Mouse (Mus musculus): ENCODE results near the gene Ppef2.

The Ppef2 gene

GRCm38 (mm10) chr5:92239333-92240232 lies 16.5 kb downstream of the Ppef2 start:
- DNase-seq (ENCODE audit: low read depth, low spot score), result no peak

GRCm38 (mm10) chr5:92234939-92235557 lies 21.0 kb downstream of the Ppef2 start:
- no peak for DNase-seq (ENCODE audit: low read depth, low spot score)

- no peak for DNase-seq (ENCODE audit: low read depth, low spot score)
Observed at GRCm38 (mm10) chr5:92233366-92233765, 22.7 kb downstream of the Ppef2 start.

- DNase-seq (ENCODE audit: low read depth, low spot score), result no peak
Observed at GRCm38 (mm10) chr5:92231836-92232235, 24.2 kb downstream of the Ppef2 start.

- no peak for DNase-seq (ENCODE audit: low read depth, low spot score)
Observed at GRCm38 (mm10) chr5:92230306-92230705, 25.8 kb downstream of the Ppef2 start.

- no peak for DNase-seq (ENCODE audit: low read depth, low spot score)
Observed at GRCm38 (mm10) chr5:92229514-92229913, 26.6 kb downstream of the Ppef2 start.

GRCm38 (mm10) chr5:92228776-92229175 lies 27.3 kb downstream of the Ppef2 start:
- DNase-seq (ENCODE audit: low read depth, low spot score), result no peak

- no peak for DNase-seq (ENCODE audit: low read depth, low spot score)
Observed at GRCm38 (mm10) chr5:92227782-92228181, 28.3 kb downstream of the Ppef2 start.

GRCm38 (mm10) chr5:92220287-92220902 lies 35.7 kb downstream of the Ppef2 start:
- no peak for DNase-seq (ENCODE audit: low read depth, low spot score)

GRCm38 (mm10) chr5:92219826-92220225 lies 36.3 kb downstream of the Ppef2 start:
- no peak for DNase-seq (ENCODE audit: low read depth, low spot score)

- no peak for DNase-seq (ENCODE audit: low read depth, low spot score)
Observed at GRCm38 (mm10) chr5:92218915-92219793, 36.9 kb downstream of the Ppef2 start.

- no peak for DNase-seq (ENCODE audit: low read depth, low spot score)
Observed at GRCm38 (mm10) chr5:92215308-92215707, 40.8 kb downstream of the Ppef2 start, which contains the start of gene U90926. TSS of gene U90926 (minus strand) at chr5:92215408.

GRCm38 (mm10) chr5:92212231-92212630 lies 43.8 kb downstream of the Ppef2 start:
- DNase-seq (ENCODE audit: low read depth, low spot score), result no peak

- DNase-seq (ENCODE audit: low read depth, low spot score), result no peak
Observed at GRCm38 (mm10) chr5:92210205-92210604, 45.9 kb downstream of the Ppef2 start.

- DNase-seq (ENCODE audit: low read depth, low spot score), result no peak
Observed at GRCm38 (mm10) chr5:92206121-92206520, 50.0 kb downstream of the Ppef2 start.

GRCm38 (mm10) chr5:92205706-92206105 lies 50.4 kb downstream of the Ppef2 start:
- no peak for DNase-seq (ENCODE audit: low read depth, low spot score)

GRCm38 (mm10) chr5:92205184-92205583 lies 50.9 kb downstream of the Ppef2 start:
- no peak for DNase-seq (ENCODE audit: low read depth, low spot score)

- DNase-seq (ENCODE audit: low read depth, low spot score), result no peak
Observed at GRCm38 (mm10) chr5:92204162-92205036, 51.7 kb downstream of the Ppef2 start.

- no peak for DNase-seq (ENCODE audit: low read depth, low spot score)
Observed at GRCm38 (mm10) chr5:92198266-92198665, 57.8 kb downstream of the Ppef2 start.
